Mouse (Mus musculus) hindbrain, postnatal 0 days (tissue): ENCODE measurements around the gene Tmcc3. TPM values are rescaled to one million over a fixed set of nuclear protein-coding genes. Genes with fewer than 3 reads are reported as not detected.
A peak's percentile ranks its signal among the peaks of the same experiment; 100 is the strongest.

Source experiments
- ATAC-seq: fragments of 200-750 bp; cut with Nextera tagmentation; 2 replicates; pipeline ENCODE4 v1.8.0; 2017; ENCODE audit warnings: mild to moderate bottlenecking, moderate TSS enrichment, moderate library complexity
- DNase-seq: peaks from one replicate; pipeline ENCODE4 v3.0.0-alpha.2; 2015; ENCODE audit warnings: low spot score
- H3K27ac ChIP-seq: fragments of 300-500 bp; sonication (generic); 2 replicates; pipeline ENCODE4 v1.5.1; 2014; ENCODE audit warnings: mild to moderate bottlenecking
- H3K27me3 ChIP-seq: fragments of 300-500 bp; sonication (generic); 2 replicates; pipeline ENCODE4 v1.6.1; 2014; ENCODE audit warnings: low read length, mixed read lengths; ENCODE audit not compliant: insufficient read depth
- H3K36me3 ChIP-seq: fragments of 300-500 bp; sonication (generic); 2 replicates; pipeline ENCODE4 v1.6.1; 2014; ENCODE audit warnings: low read length, mixed read lengths; ENCODE audit not compliant: insufficient read depth
- H3K4me1 ChIP-seq: fragments of 300-500 bp; sonication (generic); 2 replicates; pipeline ENCODE4 v1.6.1; 2014; ENCODE audit warnings: antibody characterized with exemption, low read length, mixed read lengths; ENCODE audit not compliant: insufficient read depth
- H3K4me2 ChIP-seq: fragments of 300-500 bp; sonication (generic); 2 replicates; pipeline ENCODE4 v1.6.1; 2014; ENCODE audit warnings: low read depth, mild to moderate bottlenecking, low read length, moderate library complexity, mixed read lengths
- H3K4me3 ChIP-seq: fragments of 300-500 bp; sonication (generic); 2 replicates; pipeline ENCODE4 v1.5.1; 2014; ENCODE audit warnings: low read length
- H3K9ac ChIP-seq: fragments of 300-500 bp; sonication (generic); replicated peaks from 2 replicates; pipeline ENCODE4 v1.6.1; 2014; ENCODE audit warnings: mild to moderate bottlenecking, low read length, moderate library complexity, mixed read lengths
- H3K9me3 ChIP-seq: fragments of 300-500 bp; sonication (generic); 2 replicates; pipeline ENCODE4 v1.6.1; 2016; ENCODE audit warnings: low read length, mixed read lengths
- CTCF ChIP-seq: IDR thresholded peaks from 2 replicates; pipeline ENCODE4 v1.5.1; 2016; ENCODE audit warnings: antibody characterized with exemption, control low read depth, low read depth
- WGBS: fragments of 180-500 bp; shearing (Covaris S2); extraction: QIAGEN DNeasy Blood & Tissue Kit; methylation state at CpG from one replicate; pipeline ENCODE4 v1.1.7; 2014; 5-methylcytosine and 5-hydroxymethylcytosine counted together
- polyA plus RNA-seq: library from polyadenylated mRNA; unstranded; fragments of >200 nt; fragmentation: Nextera tagmentation; extraction: Ambion mirVana; gene quantifications from 2 replicates; pipeline ENCODE4 v1.2.1, GENCODE M21; 2015
- total RNA-seq: library from RNA; depleted of rRNA; stranded (reverse); fragments of >200 nt; gene quantifications from 2 replicates; pipeline ENCODE4 v1.2.3, GENCODE M21; 2014

Tmcc3 gene
- total and polyA plus RNA-seq, 2 experiments from 2014 or later, result 9.7 to 15.3 TPM

GRCm38 (mm10) chr10:94549511-94550232 lies 237.9 kb downstream of the Tmcc3 start:
- Histone ChIP-seq H3K9me3 (no peaks in the 10 kb centered on the region), H3K36me3 (no peaks in the 10 kb centered on the region), H3K4me3 (no peak overlapping the region), H3K4me2 (no peak overlapping the region), H3K27me3 (no peaks in the 10 kb centered on the region), H3K4me1 (peaks cover 17% of the 10 kb centered on the region), H3K9ac (no peak overlapping the region), H3K27ac (peak overlapping the region; percentile 38; the same call in 1 of the 2 replicates)
- 54% methylated on average over 4 of the region's 4 CpGs for WGBS
- TF ChIP-seq CTCF, result no peak
- ATAC-seq (peak; percentile 54; the same call in 1 of the 2 replicates), DNase-seq (peak; percentile 37)

GRCm38 (mm10) chr10:94550649-94551048 lies 238.9 kb downstream of the Tmcc3 start:
- no peak overlapping the region for H3K27ac ChIP-seq
- DNase-seq, result no peak
- H3K4me3 ChIP-seq, result no peak overlapping the region
- H3K27me3 ChIP-seq, result no peaks in the 10 kb centered on the region
- no peaks in the 10 kb centered on the region for H3K36me3 ChIP-seq
- peaks cover 8% of the 10 kb centered on the region for H3K4me1 ChIP-seq
- no peak for TF ChIP-seq CTCF
- no peaks in the 10 kb centered on the region for H3K9me3 ChIP-seq
- WGBS, result 55% methylated on average over 9 of the region's 9 CpGs
- H3K4me2 ChIP-seq, result no peak overlapping the region
- H3K9ac ChIP-seq, result 0 out of 2 replicates have a peak overlapping the region, but pooled peaks have one; percentile 9
- ATAC-seq, result no peak

GRCm38 (mm10) chr10:94551065-94551464 lies 239.3 kb downstream of the Tmcc3 start:
- no peak for TF ChIP-seq CTCF
- H3K27ac ChIP-seq, result no peak overlapping the region
- ATAC-seq (no peak), DNase-seq (no peak)
- H3K27me3 ChIP-seq, result no peaks in the 10 kb centered on the region
- WGBS, result 60% methylated on average over 2 of the region's 2 CpGs
- no peaks in the 10 kb centered on the region for H3K36me3 ChIP-seq
- no peak overlapping the region for H3K4me2 ChIP-seq
- H3K4me1 ChIP-seq, result peaks cover 4% of the 10 kb centered on the region
- H3K9me3 ChIP-seq, result no peaks in the 10 kb centered on the region
- no peak overlapping the region for H3K4me3 ChIP-seq
- H3K9ac ChIP-seq, result 0 out of 2 replicates have a peak overlapping the region, but pooled peaks have one; percentile 9

GRCm38 (mm10) chr10:94551511-94551910 lies 239.8 kb downstream of the Tmcc3 start:
- Histone ChIP-seq H3K36me3 (no peaks in the 10 kb centered on the region), H3K27me3 (no peaks in the 10 kb centered on the region), H3K9ac (no peak overlapping the region), H3K4me1 (peaks cover 3% of the 10 kb centered on the region; the same call in 1 of the 2 replicates), H3K9me3 (no peaks in the 10 kb centered on the region), H3K4me2 (no peak overlapping the region), H3K4me3 (no peak overlapping the region), H3K27ac (no peak overlapping the region)
- ATAC-seq, result no peak
- DNase-seq, result no peak
- WGBS, result 95% methylated on average over 6 of the region's 6 CpGs
- TF ChIP-seq CTCF, result no peak

- H3K9me3 ChIP-seq, result no peaks in the 10 kb centered on the region
- no peak overlapping the region for H3K9ac ChIP-seq
- peaks cover 3% of the 10 kb centered on the region; the same call in 1 of the 2 replicates for H3K4me1 ChIP-seq
- DNase-seq (no peak), ATAC-seq (no peak)
- H3K36me3 ChIP-seq, result no peaks in the 10 kb centered on the region
- no peaks in the 10 kb centered on the region for H3K27me3 ChIP-seq
- no peak overlapping the region for H3K27ac ChIP-seq
- 74% methylated on average over 7 of the region's 7 CpGs for WGBS
- no peak for TF ChIP-seq CTCF
- H3K4me3 ChIP-seq, result no peak overlapping the region
- H3K4me2 ChIP-seq, result no peak overlapping the region
Observed at GRCm38 (mm10) chr10:94551924-94552523, 240.3 kb downstream of the Tmcc3 start.

GRCm38 (mm10) chr10:94555394-94555793 lies 243.6 kb downstream of the Tmcc3 start:
- no peak overlapping the region for H3K4me3 ChIP-seq
- H3K4me1 ChIP-seq, result peaks cover 3% of the 10 kb centered on the region; the same call in 1 of the 2 replicates
- no peaks in the 10 kb centered on the region for H3K36me3 ChIP-seq
- H3K27ac ChIP-seq, result no peak overlapping the region
- no peak for TF ChIP-seq CTCF
- H3K27me3 ChIP-seq, result no peaks in the 10 kb centered on the region
- ATAC-seq (no peak), DNase-seq (no peak)
- H3K4me2 ChIP-seq, result no peak overlapping the region
- 80% methylated on average over 2 of the region's 2 CpGs for WGBS
- no peak overlapping the region for H3K9ac ChIP-seq
- no peaks in the 10 kb centered on the region for H3K9me3 ChIP-seq
